Mouse (Mus musculus) ES-E14 (cell line): ENCODE results near the gene Il10. TPM values are rescaled to one million over a fixed set of nuclear protein-coding genes. Genes with fewer than 3 reads are reported as not detected.

Experiments
- DNase-seq: peaks from one replicate; pipeline ENCODE4 v3.0.0-alpha.2; 2013; ENCODE audit warnings: low read depth, low spot score
- H3K27ac ChIP-seq: 2 replicates; pipeline ENCODE4 v1.5.1; 2012; ENCODE audit warnings: low read depth, mild to moderate bottlenecking, low read length, moderate library complexity, mixed read lengths; ENCODE audit not compliant: poor library complexity, insufficient read depth, severe bottlenecking
- H3K36me3 ChIP-seq: 2 replicates; pipeline ENCODE4 v1.6.1; 2012; ENCODE audit warnings: mild to moderate bottlenecking, low read length, moderate library complexity, mixed read lengths; ENCODE audit not compliant: control insufficient read depth, poor library complexity, insufficient read depth, severe bottlenecking
- H3K4me1 ChIP-seq, 2 experiments: fragments of 150-350 bp in 1 of 2; sonication (generic) in 1 of 2; 2 replicates each; pipeline ENCODE4 v1.6.1; 2012; ENCODE audit warnings: low read length in 2 of 2, mild to moderate bottlenecking in 1 of 2, mixed read lengths in 1 of 2; ENCODE audit not compliant: control insufficient read depth in 2 of 2, insufficient read depth in 2 of 2, poor library complexity in 1 of 2
- H3K4me3 ChIP-seq, 2 experiments: fragments of 150-350 bp in 1 of 2; sonication (generic) in 1 of 2; 2 replicates each; pipeline ENCODE4 v1.5.1; 2012; ENCODE audit warnings: low read length in 2 of 2, low read depth in 1 of 2, mild to moderate bottlenecking in 1 of 2, mixed read lengths in 1 of 2; ENCODE audit not compliant: insufficient read depth in 1 of 2, poor library complexity in 1 of 2, severe bottlenecking in 1 of 2
- H3K9ac ChIP-seq: 2 replicates; pipeline ENCODE4 v1.6.1; 2012; ENCODE audit warnings: low read depth, mild to moderate bottlenecking, low read length, mixed read lengths; ENCODE audit not compliant: poor library complexity, insufficient read depth, severe bottlenecking
- H3K9me3 ChIP-seq: fragments of 150-350 bp; sonication (generic); 2 replicates; pipeline ENCODE4 v1.6.1; 2012; ENCODE audit warnings: low read depth, mild to moderate bottlenecking, low read length; ENCODE audit not compliant: control insufficient read depth, insufficient read depth
- CHD2 ChIP-seq: IDR thresholded peaks from 2 replicates; pipeline ENCODE4 v1.6.1; 2014; ENCODE audit warnings: mild to moderate bottlenecking, low read depth, low read length, inconsistent platforms
- HCFC1 ChIP-seq: IDR thresholded peaks from 2 replicates; pipeline ENCODE4 v1.6.1; 2012; ENCODE audit warnings: low read length, inconsistent platforms, borderline replicate concordance; ENCODE audit not compliant: insufficient read depth
- MAFK ChIP-seq: IDR thresholded peaks from 2 replicates; pipeline ENCODE4 v1.6.1; 2014; ENCODE audit warnings: mild to moderate bottlenecking, low read depth, low read length, inconsistent platforms; ENCODE audit not compliant: insufficient read depth
- ZC3H11A ChIP-seq: IDR thresholded peaks from 2 replicates; pipeline ENCODE4 v1.6.1; 2012; ENCODE audit warnings: low read depth, mild to moderate bottlenecking, inconsistent platforms, low read length, borderline replicate concordance
- ZNF384 ChIP-seq: IDR thresholded peaks from 2 replicates; pipeline ENCODE4 v1.6.1; 2012; ENCODE audit warnings: low read depth, low read length, inconsistent platforms
- in situ Hi-C, 2 experiments: fragments of 600-800 bp; cut with MboI; formaldehyde crosslinking; loops; one replicate each; pipeline ENCODE4 v1.15.1; 2025; ENCODE audit warnings: low sequenced_read_pairs in 2 of 2, inconsistent platforms in 1 of 2; ENCODE audit not compliant: unreplicated experiment in 2 of 2
- total RNA-seq: library from RNA; depleted of rRNA; stranded (reverse); fragments of 300-350 nt; gene quantifications from 2 replicates; pipeline ENCODE4 v1.2.3, GENCODE M21; 2012

Gene Il10
- total RNA-seq, 1 experiment = 1.8 TPM

- TF ChIP-seq HCFC1 (no peak), MAFK (no peak), ZNF384 (no peak), ZC3H11A (no peak), CHD2 (no peak)
- in situ Hi-C loops = no loop called here
- Histone ChIP-seq H3K9ac (no peak overlapping the region), H3K27ac (no peak overlapping the region), H3K9me3 (no peaks in the 10 kb centered on the region), H3K36me3 (no peaks in the 10 kb centered on the region), H3K4me1 (0 out of 4 replicates have a peak, but pooled peaks cover 0 to 2% of the 10 kb centered on the region in 2 experiments), H3K4me3 (no peak overlapping the region)
- no peak for DNase-seq
Observed at GRCm38 (mm10) chr1:131024900-131025842, 5.5 kb downstream of the Il10 start.

GRCm38 (mm10) chr1:131025843-131026190 is 6.2 kb downstream of the Il10 start:
- no peak overlapping the region for H3K27ac ChIP-seq
- no peak overlapping the region for H3K9ac ChIP-seq
- 0 out of 4 replicates have a peak, but pooled peaks cover 0 to 2% of the 10 kb centered on the region in 2 experiments for H3K4me1 ChIP-seq
- no peaks in the 10 kb centered on the region for H3K36me3 ChIP-seq
- H3K9me3 ChIP-seq = no peaks in the 10 kb centered on the region
- H3K4me3 ChIP-seq = no peak overlapping the region
- in situ Hi-C loops = no loop called here
- TF ChIP-seq CHD2 (no peak), HCFC1 (no peak), ZNF384 (no peak), ZC3H11A (no peak), MAFK (no peak)
- DNase-seq = no peak

- no peaks in the 10 kb centered on the region for H3K36me3 ChIP-seq
- TF ChIP-seq ZC3H11A (no peak), HCFC1 (no peak), ZNF384 (no peak), CHD2 (no peak), MAFK (no peak)
- no peaks in the 10 kb centered on the region for H3K9me3 ChIP-seq
- no peaks in the 10 kb centered on the region for H3K4me1 ChIP-seq
- no peak overlapping the region for H3K4me3 ChIP-seq
- no peak for DNase-seq
- H3K27ac ChIP-seq = no peak overlapping the region
- in situ Hi-C loops = no loop called here
- no peak overlapping the region for H3K9ac ChIP-seq
Observed at GRCm38 (mm10) chr1:131029215-131029614, 9.6 kb downstream of the Il10 start.

- TF ChIP-seq HCFC1 (no peak), ZC3H11A (no peak), ZNF384 (no peak)
- H3K27ac ChIP-seq = no peak overlapping the region
- DNase-seq = no peak
- H3K9ac ChIP-seq = no peak overlapping the region
- in situ Hi-C loops = no loop called here
- no peaks in the 10 kb centered on the region for H3K9me3 ChIP-seq
- H3K4me1 ChIP-seq = no peaks in the 10 kb centered on the region
- no peaks in the 10 kb centered on the region for H3K36me3 ChIP-seq
- H3K4me3 ChIP-seq = no peak overlapping the region
Observed at GRCm38 (mm10) chr1:131030261-131030660, 10.6 kb downstream of the Il10 start.
